In genomic region chr4:117434336-117434735, GRCm38 (mm10) we compare ENCODE assay signal across 19 mouse cellular contexts.
"Had no signal": no experiment of that assay in that cellular context is flagged by ENCODE, and none has a peak within 500 bp of the region (broad histone marks: within the 10 kb centered on the region; RNA-seq: fewer than 3 reads in every experiment).

No protein-coding gene starts in this region.

- H3K27ac ChIP-seq: liver, embryonic 12.5 days; liver, embryonic 15.5 days; lung, embryonic 15.5 days; midbrain, embryonic 12.5 days; midbrain, embryonic 15.5 days; neural tube, embryonic 12.5 days; neural tube, embryonic 15.5 days had no signal

- DNase-seq: kidney, adult 2 months; kidney, postnatal 14 days; kidney, postnatal 4 days; liver; lung, adult 18-20 months; lung, postnatal 14 days; lung, postnatal 4 days; right cerebral cortex, adult 18-20 months; right cerebral cortex, postnatal 14 days; right cerebral cortex, postnatal 4 days; thymus, postnatal 36 days had no signal

- H3K9me3 ChIP-seq: liver, embryonic 12.5 days; liver, embryonic 15.5 days; lung, embryonic 15.5 days; midbrain, embryonic 12.5 days; midbrain, embryonic 15.5 days; neural tube, embryonic 12.5 days; neural tube, embryonic 15.5 days had no signal

- H3K36me3 ChIP-seq: liver, embryonic 12.5 days; liver, embryonic 15.5 days; lung, embryonic 15.5 days; midbrain, embryonic 12.5 days; midbrain, embryonic 15.5 days; neural tube, embryonic 12.5 days; neural tube, embryonic 15.5 days had no signal

- H3K9ac ChIP-seq: liver, embryonic 12.5 days; liver, embryonic 15.5 days; lung, embryonic 15.5 days; midbrain, embryonic 12.5 days; midbrain, embryonic 15.5 days; neural tube, embryonic 12.5 days; neural tube, embryonic 15.5 days had no signal

- ATAC-seq: intestine, postnatal 0 days; liver, embryonic 12.5 days; midbrain, embryonic 15.5 days had no signal

- H3K4me3 ChIP-seq: liver, embryonic 12.5 days; liver, embryonic 15.5 days; lung, embryonic 15.5 days; midbrain, embryonic 12.5 days; midbrain, embryonic 15.5 days; neural tube, embryonic 12.5 days; neural tube, embryonic 15.5 days had no signal

- H3K4me1 ChIP-seq: liver, embryonic 15.5 days; lung, embryonic 15.5 days; midbrain, embryonic 12.5 days; neural tube, embryonic 12.5 days had no signal

- H3K4me2 ChIP-seq: liver, embryonic 12.5 days; liver, embryonic 15.5 days; lung, embryonic 15.5 days; midbrain, embryonic 12.5 days; midbrain, embryonic 15.5 days; neural tube, embryonic 12.5 days; neural tube, embryonic 15.5 days had no signal
